Mouse (Mus musculus) adipocyte (in vitro differentiated cells): ENCODE data around the gene Klhdc8a.
A peak's percentile ranks its signal among the peaks of the same experiment; 100 is the strongest.

Experiments
- DNase-seq: peaks from one replicate; pipeline ENCODE4 v3.0.0-alpha.2; 2016; ENCODE audit warnings: low spot score

Klhdc8a gene

GRCm38 (mm10) chr1:132317894-132318863, 19.8 kb downstream of the Klhdc8a start:
- DNase-seq = no peak

- peak; percentile 33 for DNase-seq
These were observed 20.8 kb downstream of the Klhdc8a start for GRCm38 (mm10) chr1:132319242-132319641.

GRCm38 (mm10) chr1:132321821-132322580, 23.6 kb downstream of the Klhdc8a start:
- DNase-seq = no peak

- DNase-seq = no peak
These were observed 24.5 kb downstream of the Klhdc8a start for GRCm38 (mm10) chr1:132322711-132323542.

GRCm38 (mm10) chr1:132326777-132327176, 28.4 kb downstream of the Klhdc8a start:
- no peak for DNase-seq

GRCm38 (mm10) chr1:132327477-132327876, 29.1 kb downstream of the Klhdc8a start:
- no peak for DNase-seq

- DNase-seq = no peak
These were observed 30.1 kb downstream of the Klhdc8a start for GRCm38 (mm10) chr1:132328565-132328964.

GRCm38 (mm10) chr1:132329656-132330055, 31.2 kb downstream of the Klhdc8a start:
- DNase-seq = no peak

GRCm38 (mm10) chr1:132330397-132330796, 32.0 kb downstream of the Klhdc8a start:
- DNase-seq = no peak

GRCm38 (mm10) chr1:132331283-132331682, 32.9 kb downstream of the Klhdc8a start:
- DNase-seq = no peak

GRCm38 (mm10) chr1:132333201-132333600, 34.8 kb downstream of the Klhdc8a start:
- DNase-seq = no peak

- peak; percentile 71 for DNase-seq
These were observed 35.3 kb downstream of the Klhdc8a start for GRCm38 (mm10) chr1:132333675-132334141.

GRCm38 (mm10) chr1:132334178-132334801, 35.9 kb downstream of the Klhdc8a start:
- no peak for DNase-seq

- DNase-seq = no peak
These were observed 37.0 kb downstream of the Klhdc8a start for GRCm38 (mm10) chr1:132335378-132335965.

GRCm38 (mm10) chr1:132336921-132337320, 38.5 kb downstream of the Klhdc8a start:
- no peak for DNase-seq

- no peak for DNase-seq
These were observed 39.7 kb downstream of the Klhdc8a start for GRCm38 (mm10) chr1:132338027-132338660.

GRCm38 (mm10) chr1:132341731-132342501, 43.5 kb downstream of the Klhdc8a start:
- DNase-seq = no peak

- no peak for DNase-seq
These were observed 44.1 kb downstream of the Klhdc8a start for GRCm38 (mm10) chr1:132342518-132342917.

GRCm38 (mm10) chr1:132343191-132343590, 44.8 kb downstream of the Klhdc8a start:
- DNase-seq = no peak

- DNase-seq = no peak
These were observed 45.2 kb downstream of the Klhdc8a start for GRCm38 (mm10) chr1:132343656-132344055.
